ENCODE assay signal across 10 mouse cellular contexts in genomic region chr11:3575238-3575637, GRCm38 (mm10). TPM values are rescaled to one million over a fixed set of nuclear protein-coding genes. Genes with fewer than 3 reads are reported as not detected.
DNase-seq lines count a peak whose midpoint lies in the region; ATAC-seq and TF ChIP-seq lines count a peak whose summit lies in the region.
"Had no signal": no experiment of that assay in that cellular context is flagged by ENCODE, and none has a peak within 500 bp of the region (broad histone marks: within the 10 kb centered on the region; RNA-seq: fewer than 3 reads in every experiment).

No protein-coding gene starts in this region.

- H3K4me1 ChIP-seq in intestine, embryonic 14.5 days (replicated peaks; ENCODE audit: control insufficient read depth, insufficient read depth, low read length) = peaks cover 33% of the 10 kb centered on the region
- H3K4me1 ChIP-seq in intestine, postnatal 0 days (replicated peaks; ENCODE audit: control insufficient read depth, insufficient read depth, low read length) = peaks cover 5% of the 10 kb centered on the region; the same call in 1 of the 2 replicates
- peaks cover 30% of the 10 kb centered on the region for H3K4me1 ChIP-seq in kidney, embryonic 14.5 days (ENCODE audit: control insufficient read depth, insufficient read depth, low read length)

- H3K36me3 ChIP-seq in intestine, embryonic 14.5 days (ENCODE audit: control insufficient read depth, insufficient read depth, low read length) = no peaks in the 10 kb centered on the region
- no peaks in the 10 kb centered on the region for H3K36me3 ChIP-seq in intestine, postnatal 0 days (ENCODE audit: control insufficient read depth, insufficient read depth)
- H3K36me3 ChIP-seq in kidney, embryonic 14.5 days (ENCODE audit: control insufficient read depth, insufficient read depth, low read length) = no peaks in the 10 kb centered on the region
- H3K36me3 ChIP-seq: embryonic facial prominence, embryonic 13.5 days had no signal

- H3K9ac ChIP-seq in intestine, embryonic 14.5 days (ENCODE audit: low read length) = no peak overlapping the region
- H3K9ac ChIP-seq in intestine, postnatal 0 days (ENCODE audit: low read depth, low read length) = no peak overlapping the region
- H3K9ac ChIP-seq in kidney, embryonic 14.5 days (ENCODE audit: low read depth, low read length) = no peak overlapping the region
- H3K9ac ChIP-seq: embryonic facial prominence, embryonic 13.5 days had no signal

- peak; percentile 76; the same call in 1 of the 2 replicates for ATAC-seq in intestine, embryonic 14.5 days (replicated peaks; ENCODE audit: low FRiP score, low TSS enrichment, low read depth)
- no peak for ATAC-seq in intestine, postnatal 0 days
- peak; percentile 65 for ATAC-seq in kidney, embryonic 14.5 days (ENCODE audit: low FRiP score, low TSS enrichment)
- ATAC-seq: hindbrain, embryonic 16.5 days had no signal

- H3K27ac ChIP-seq in intestine, embryonic 14.5 days (ENCODE audit: low read depth) = peak overlapping the region; percentile 81
- no peak overlapping the region for H3K27ac ChIP-seq in intestine, postnatal 0 days (ENCODE audit: low read depth, low read length)
- peak overlapping the region; percentile 63; the same call in 1 of the 2 replicates for H3K27ac ChIP-seq in kidney, embryonic 14.5 days (ENCODE audit: low read depth, low read length)
- H3K27ac ChIP-seq: embryonic facial prominence, embryonic 13.5 days had no signal

- H3K4me2 ChIP-seq in intestine, embryonic 14.5 days (ENCODE audit: low read length) = no peak overlapping the region
- H3K4me2 ChIP-seq in intestine, postnatal 0 days (replicated peaks; ENCODE audit: low read depth) = no peak overlapping the region
- H3K4me2 ChIP-seq in kidney, embryonic 14.5 days (replicated peaks; ENCODE audit: low read depth, low read length) = no peak overlapping the region
- H3K4me2 ChIP-seq: embryonic facial prominence, embryonic 13.5 days had no signal

- no peak for TF ChIP-seq CTCF in intestine, postnatal 0 days (IDR thresholded peaks at IDR 0.05; ENCODE audit: low read depth)

- no peaks in the 10 kb centered on the region for H3K27me3 ChIP-seq in intestine, embryonic 14.5 days (replicated peaks; ENCODE audit: control insufficient read depth, insufficient read depth, low read length)
- no peaks in the 10 kb centered on the region for H3K27me3 ChIP-seq in intestine, postnatal 0 days (replicated peaks; ENCODE audit: control insufficient read depth, insufficient read depth, low read length)
- H3K27me3 ChIP-seq in kidney, embryonic 14.5 days (ENCODE audit: control insufficient read depth, insufficient read depth, low read length) = no peaks in the 10 kb centered on the region
- H3K27me3 ChIP-seq: embryonic facial prominence, embryonic 13.5 days had no signal

- no peaks in the 10 kb centered on the region for H3K9me3 ChIP-seq in intestine, embryonic 14.5 days (ENCODE audit: control insufficient read depth, low read length)
- no peaks in the 10 kb centered on the region for H3K9me3 ChIP-seq in intestine, postnatal 0 days (ENCODE audit: control insufficient read depth)
- no peaks in the 10 kb centered on the region for H3K9me3 ChIP-seq in kidney, embryonic 14.5 days (ENCODE audit: control insufficient read depth, low read length)
- H3K9me3 ChIP-seq: embryonic facial prominence, embryonic 13.5 days had no signal

- 26% methylated on average over 3 of the region's 3 CpGs for WGBS in intestine, embryonic 14.5 days
- 40% methylated on average over 3 of the region's 3 CpGs for WGBS in intestine, postnatal 0 days
- WGBS in kidney, embryonic 14.5 days = 37% methylated on average over 3 of the region's 3 CpGs

- H3K4me3 ChIP-seq in intestine, embryonic 14.5 days (ENCODE audit: low read depth, low read length) = no peak overlapping the region
- H3K4me3 ChIP-seq in intestine, postnatal 0 days (ENCODE audit: low read depth, low read length) = no peak overlapping the region
- no peak overlapping the region for H3K4me3 ChIP-seq in kidney, embryonic 14.5 days (ENCODE audit: low read length)
- H3K4me3 ChIP-seq: embryonic facial prominence, embryonic 13.5 days had no signal

- DNase-seq in intestine, embryonic 14.5 days (ENCODE audit: low spot score) = no peak
- peak; percentile 58 for DNase-seq in heart, adult 8-10 months (ENCODE audit: low spot score)
- DNase-seq in lung, postnatal 4 days = peak; percentile 46 to 67
- DNase-seq in layer of hippocampus, adult 8-10 months (ENCODE audit: low spot score in 2 of 2) = no peak
- no peak for DNase-seq in T-cell, adult 2 months (ENCODE audit: low spot score)
- no peak for DNase-seq in right cerebral cortex, postnatal 25 days

RNA-seq across cellular contexts. Expression of gene Smtn, which starts 34.8 kb away (rescaled TPM):
- polyA plus RNA-seq in intestine, embryonic 14.5 days (2014; fragmentation: Nextera tagmentation; extraction: Ambion mirVana) = 87.0 and 88.2 TPM in 2 replicates
- polyA plus RNA-seq in intestine, postnatal 0 days (2015; fragmentation: Nextera tagmentation; extraction: Ambion mirVana) = 75.1 and 82.9 TPM in 2 replicates
- total RNA-seq in heart, adult 8-10 months (2022) = 100 to 1,000 TPM; 128 to 185 (median 149) TPM
- 51.8 and 70.7 TPM in 2 replicates for polyA plus RNA-seq in kidney, embryonic 14.5 days (2014; fragmentation: Nextera tagmentation; extraction: Ambion mirVana)
- total RNA-seq in layer of hippocampus, adult 8-10 months (2022) = 10 to 100 TPM in 1 of 4 experiments, 1 to 10 TPM in 3; 6.4 to 12.1 (median 8.3) TPM

Comparison
In these comparisons a context has a peak if more than half of its experiments do, and no peak if none do; other contexts are left out.
1. DNase-seq: peak in heart, adult 8-10 months (single experiment) and lung, postnatal 4 days (2 of 2); none in intestine, embryonic 14.5 days (single experiment), layer of hippocampus, adult 8-10 months (0 of 2), T-cell, adult 2 months (single experiment) and right cerebral cortex, postnatal 25 days (single experiment).